Mouse (Mus musculus) neutrophil, adult 5-6 weeks (primary cell): ENCODE measurements around the gene Rnase9. TPM values are rescaled to one million over a fixed set of nuclear protein-coding genes. Genes with fewer than 3 reads are reported as not detected.
A peak's percentile ranks its signal among the peaks of the same experiment; 100 is the strongest.

Source experiments
- ATAC-seq: fragments of 151-379, 151-347 bp; 2 replicates; pipeline ENCODE4 v1.8.0; 2017; ENCODE audit warnings: mild to moderate bottlenecking, moderate TSS enrichment; ENCODE audit not compliant: insufficient number of reproducible peaks, poor library complexity, low FRiP score, severe bottlenecking; ENCODE audit errors: extremely low read depth
- total RNA-seq: library from RNA; stranded (forward); fragments of 200-1000 nt; gene quantifications from 2 replicates; pipeline ENCODE4 v1.2.3, GENCODE M21; 2017

Gene Rnase9
- total RNA-seq, 1 experiment from 2014 or later, result not detected

DNA sequence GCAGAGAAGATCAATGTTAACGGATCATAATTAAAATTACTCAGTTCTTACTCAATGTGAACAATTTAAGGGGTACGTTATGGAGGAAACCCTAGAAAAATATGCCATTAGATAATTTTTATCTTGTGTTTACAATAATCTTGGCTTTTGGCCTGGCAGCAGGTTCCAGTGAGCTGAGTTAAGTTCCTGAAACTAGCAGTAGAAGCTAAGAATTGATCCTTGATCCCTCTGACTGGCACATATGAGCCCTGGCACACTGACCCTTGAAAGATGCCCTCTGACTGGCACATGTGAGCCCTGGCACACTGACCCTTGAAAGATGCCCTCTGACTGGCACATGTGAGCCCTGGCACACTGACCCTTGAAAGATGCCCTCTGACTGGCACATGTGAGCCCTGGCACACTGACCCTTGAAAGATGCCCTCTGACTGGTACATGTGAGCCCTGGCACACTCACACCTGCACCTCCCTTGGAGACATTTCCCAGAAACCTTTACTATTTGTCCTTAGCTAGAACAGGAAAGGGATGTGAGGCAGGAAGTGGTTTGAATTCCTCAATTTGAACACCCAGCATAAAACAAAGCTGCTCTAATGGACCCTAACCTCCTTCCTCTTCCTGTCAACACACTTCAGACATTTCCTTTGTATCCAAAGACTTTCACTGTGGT lies 43.5 kb downstream of the Rnase9 start:
- peak; percentile 36; the same call in 1 of the 2 replicates for ATAC-seq

DNA sequence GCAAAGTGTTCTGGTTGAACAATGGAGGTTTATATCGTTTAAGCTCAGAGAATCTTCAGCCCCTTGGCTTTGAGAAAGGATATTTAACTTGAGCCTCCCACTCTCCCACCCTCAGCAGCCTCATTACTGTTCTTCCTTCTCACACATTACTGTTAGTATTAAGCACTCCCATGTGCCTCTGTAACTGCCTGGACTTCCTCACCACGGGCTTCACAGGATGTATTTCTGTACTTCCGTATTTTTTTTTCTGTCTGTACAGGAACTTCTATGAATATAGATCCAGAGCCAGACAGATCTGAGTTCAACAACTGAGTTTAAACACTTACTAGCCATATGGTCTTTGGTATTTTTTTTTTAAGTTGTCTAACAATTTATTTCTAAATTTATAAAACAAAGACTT lies 44.6 kb downstream of the Rnase9 start:
- peak; percentile 85; the same call in 1 of the 2 replicates for ATAC-seq

DNA sequence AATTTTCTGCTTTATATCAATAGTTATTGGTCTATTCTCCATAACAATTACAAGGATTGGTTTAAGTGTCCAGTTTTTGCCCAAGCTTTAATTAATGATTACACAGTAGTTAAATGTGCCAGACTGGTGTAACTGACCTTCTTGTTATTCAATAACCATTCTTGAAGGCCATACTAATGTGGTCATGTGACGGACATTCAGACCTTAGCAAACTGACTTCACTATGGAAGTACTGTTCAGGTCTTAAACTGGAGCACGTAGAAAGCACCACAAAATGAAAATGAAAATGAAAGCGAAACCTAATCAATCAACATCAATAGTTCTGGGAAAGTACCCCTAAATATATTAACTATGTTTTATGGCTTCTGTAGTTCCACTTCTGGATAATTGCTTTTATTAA lies 50.6 kb downstream of the Rnase9 start:
- ATAC-seq, result no peak

Other genes with a start within 250 kb of the Rnase9 start
- not detected in 2 replicates for gene Ccnb1ip1, start 234.1 kb downstream of the Rnase9 start, total RNA-seq
- 79.5 and 95.5 TPM in 2 replicates for gene Parp2, start 234.0 kb downstream of the Rnase9 start, total RNA-seq
- 36.1 and 41.5 TPM in 2 replicates for gene Tep1, start 171.3 kb downstream of the Rnase9 start, total RNA-seq
- not detected in 2 replicates for gene Klhl33, start 144.4 kb downstream of the Rnase9 start, total RNA-seq
- gene Osgep, start 117.0 kb downstream of the Rnase9 start, total RNA-seq, result 46.7 and 58.8 TPM in 2 replicates
- gene Apex1, start 116.9 kb downstream of the Rnase9 start, total RNA-seq, result 12.3 and 23.3 TPM in 2 replicates
- 48.2 and 58.0 TPM in 2 replicates for gene Pip4p1, start 111.0 kb downstream of the Rnase9 start, total RNA-seq
- 53.4 and 69.2 TPM in 2 replicates for gene Pnp, start 110.8 kb downstream of the Rnase9 start, total RNA-seq
- not detected in 2 replicates for gene Gm49342, start 97.4 kb downstream of the Rnase9 start, total RNA-seq
- 1.4 TPM in 1 of 2 replicates, not detected in the other for gene Pnp2, start 85.9 kb downstream of the Rnase9 start, total RNA-seq
- gene Rnase10, start 34.1 kb downstream of the Rnase9 start, total RNA-seq, result not detected in 2 replicates
- not detected in 2 replicates for gene Rnase11, start 8.3 kb upstream of the Rnase9 start, total RNA-seq
- 2.6 TPM in 1 of 2 replicates, not detected in the other for gene Rnase12, start 15.8 kb upstream of the Rnase9 start, total RNA-seq
- gene Olfr750, start 32.6 kb upstream of the Rnase9 start, total RNA-seq, result not detected in 2 replicates
- 2.0 and 2.1 TPM in 2 replicates for gene Rnase4, start 49.2 kb upstream of the Rnase9 start, total RNA-seq
- 2.2 and 2.3 TPM in 2 replicates for gene Ang, start 49.3 kb upstream of the Rnase9 start, total RNA-seq
- not detected in 2 replicates for gene Eddm3b, start 72.6 kb upstream of the Rnase9 start, total RNA-seq
- gene Rnase6, start 82.0 kb upstream of the Rnase9 start, total RNA-seq, result 227 and 232 TPM in 2 replicates
- not detected in 2 replicates for gene Rnase1, start 104.9 kb upstream of the Rnase9 start, total RNA-seq
- gene Rnase2b, start 120.4 kb upstream of the Rnase9 start, total RNA-seq, result not detected in 2 replicates
- gene Ang2, start 157.3 kb upstream of the Rnase9 start, total RNA-seq, result not detected in 2 replicates
- not detected in 2 replicates for gene Ear14, start 161.5 kb upstream of the Rnase9 start, total RNA-seq
- gene Rnase2a, start 214.2 kb upstream of the Rnase9 start, total RNA-seq, result not detected in 2 replicates